Mouse (Mus musculus) neural tube, embryonic 13.5 days (tissue): Measurements from ENCODE around the gene Trim25. TPM values are rescaled to one million over a fixed set of nuclear protein-coding genes. Genes with fewer than 3 reads are reported as not detected.
"Not testable (repeated sequence)": the region's sequence is repeated elsewhere in the genome, so short reads cannot be mapped to it uniquely, and the experiment has no call there.

Experiments
- ATAC-seq: fragments of 200-750 bp; cut with Nextera tagmentation; 2 replicates; pipeline ENCODE4 v1.8.0; 2017; ENCODE audit warnings: low read depth, mild to moderate bottlenecking, moderate TSS enrichment, moderate library complexity
- H3K27ac ChIP-seq: fragments of 300-500 bp; sonication (generic); replicated peaks from 2 replicates; pipeline ENCODE4 v1.5.1; 2015; ENCODE audit warnings: moderate library complexity, mild to moderate bottlenecking, inconsistent platforms
- H3K27me3 ChIP-seq: fragments of 300-500 bp; sonication (generic); 2 replicates; pipeline ENCODE4 v1.6.1; 2015; ENCODE audit warnings: mild to moderate bottlenecking, inconsistent platforms
- H3K36me3 ChIP-seq: fragments of 300-500 bp; sonication (generic); 2 replicates; pipeline ENCODE4 v1.6.1; 2015; ENCODE audit warnings: mild to moderate bottlenecking, inconsistent platforms
- H3K4me1 ChIP-seq: fragments of 300-500 bp; sonication (generic); replicated peaks from 2 replicates; pipeline ENCODE4 v1.6.1; 2015; ENCODE audit warnings: inconsistent platforms
- H3K4me2 ChIP-seq: fragments of 300-500 bp; sonication (generic); 2 replicates; pipeline ENCODE4 v1.6.1; 2015; ENCODE audit warnings: inconsistent platforms, mild to moderate bottlenecking, moderate library complexity
- H3K4me3 ChIP-seq: fragments of 300-500 bp; sonication (generic); 2 replicates; pipeline ENCODE4 v1.5.1; 2015; ENCODE audit warnings: mild to moderate bottlenecking, inconsistent platforms
- H3K9ac ChIP-seq: fragments of 300-500 bp; sonication (generic); 2 replicates; pipeline ENCODE4 v1.6.1; 2015; ENCODE audit warnings: moderate library complexity, mild to moderate bottlenecking, inconsistent platforms
- H3K9me3 ChIP-seq: fragments of 300-500 bp; sonication (generic); 2 replicates; pipeline ENCODE4 v1.6.1; 2016; ENCODE audit warnings: inconsistent platforms
- WGBS: fragments of 180-500 bp; shearing (Covaris S2); methylation state at CpG from one replicate; pipeline ENCODE4 v1.1.7; 2015; 5-methylcytosine and 5-hydroxymethylcytosine counted together
- polyA plus RNA-seq: library from polyadenylated mRNA; unstranded; fragments of >200 nt; fragmentation: Nextera tagmentation; extraction: Ambion mirVana; gene quantifications from 2 replicates; pipeline ENCODE4 v1.2.1, GENCODE M21; 2015

The Trim25 gene
- polyA plus RNA-seq, 1 experiment from 2014 or later, result 5.0 TPM

- no peak for ATAC-seq
- no peaks in the 10 kb centered on the region for H3K9me3 ChIP-seq
- H3K27me3 ChIP-seq, result no peaks in the 10 kb centered on the region
- H3K4me1 ChIP-seq, result no peaks in the 10 kb centered on the region
- H3K4me3 ChIP-seq, result no peak overlapping the region
- no peak overlapping the region for H3K27ac ChIP-seq
- no peak overlapping the region for H3K9ac ChIP-seq
- 77% methylated on average over 6 of the region's 6 CpGs for WGBS
- H3K4me2 ChIP-seq, result no peak overlapping the region
- peaks cover 6% of the 10 kb centered on the region; the same call in 1 of the 2 replicates for H3K36me3 ChIP-seq
Observed at GRCm38 (mm10) chr11:89030552-89030951, 31.4 kb downstream of the Trim25 start.

DNA sequence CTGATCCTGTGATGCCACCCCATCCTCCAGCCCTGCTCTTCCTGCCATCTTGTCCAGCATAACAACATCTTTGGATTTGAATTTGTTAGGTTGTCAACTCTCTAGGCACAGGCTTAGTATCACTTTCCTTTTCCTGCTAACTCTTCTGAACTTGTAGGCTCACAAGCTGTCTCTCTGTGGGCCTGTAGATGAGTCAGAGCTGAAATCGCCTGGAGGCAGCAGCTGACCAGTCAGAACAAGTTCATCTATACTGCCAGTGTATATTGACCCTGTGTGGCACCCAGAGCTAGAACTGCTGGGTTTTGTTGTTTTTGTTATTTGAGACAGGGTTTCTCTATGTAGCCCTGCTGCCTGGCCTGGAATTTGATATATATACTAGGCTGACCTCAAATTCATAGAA is 32.0 kb downstream of the Trim25 start:
- Histone ChIP-seq H3K4me2 (no peak overlapping the region), H3K27me3 (no peaks in the 10 kb centered on the region), H3K36me3 (peaks cover 6% of the 10 kb centered on the region; the same call in 1 of the 2 replicates), H3K27ac (no peak overlapping the region), H3K9me3 (no peaks in the 10 kb centered on the region), H3K9ac (no peak overlapping the region), H3K4me1 (no peaks in the 10 kb centered on the region), H3K4me3 (no peak overlapping the region)
- ATAC-seq, result no peak
- 73% methylated on average over 1 of the region's 1 CpGs for WGBS

GRCm38 (mm10) chr11:89034592-89034991 is 35.4 kb downstream of the Trim25 start:
- Histone ChIP-seq H3K36me3 (peaks cover 31% of the 10 kb centered on the region), H3K4me1 (no peaks in the 10 kb centered on the region), H3K4me2 (no peak overlapping the region), H3K9ac (no peak overlapping the region), H3K4me3 (no peak overlapping the region), H3K27me3 (no peaks in the 10 kb centered on the region), H3K9me3 (no peaks in the 10 kb centered on the region), H3K27ac (no peak overlapping the region)
- no peak for ATAC-seq

DNA sequence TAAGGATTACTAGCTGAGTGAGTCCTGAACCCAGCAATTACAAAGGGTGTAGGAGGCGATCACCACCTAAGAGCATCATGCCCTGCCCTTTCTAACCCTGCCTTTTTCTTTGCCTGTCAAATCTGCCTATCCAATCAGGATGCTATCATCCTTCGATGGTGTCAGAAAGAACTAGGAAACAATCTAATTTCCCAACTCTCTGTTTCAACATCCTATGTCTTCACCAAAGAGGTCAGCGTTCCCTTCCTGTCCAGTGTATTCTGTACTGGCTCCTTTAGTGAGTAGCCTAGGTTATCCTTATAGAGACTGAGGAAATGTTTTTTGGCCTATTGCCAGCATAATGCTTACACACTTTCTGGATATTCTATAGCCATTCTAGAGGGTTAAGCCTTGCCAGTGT is 36.4 kb downstream of the Trim25 start:
- H3K27me3 ChIP-seq, result no peaks in the 10 kb centered on the region
- H3K27ac ChIP-seq, result no peak overlapping the region
- 86% methylated on average over 3 of the region's 3 CpGs for WGBS

GRCm38 (mm10) chr11:89038496-89038895 is 39.3 kb downstream of the Trim25 start:
- WGBS, result 88% methylated on average over 6 of the region's 6 CpGs
- no peaks in the 10 kb centered on the region for H3K4me1 ChIP-seq
- H3K9me3 ChIP-seq, result no peaks in the 10 kb centered on the region
- no peak overlapping the region for H3K27ac ChIP-seq
- H3K9ac ChIP-seq, result no peak overlapping the region
- H3K36me3 ChIP-seq, result peaks cover 67% of the 10 kb centered on the region
- no peak overlapping the region for H3K4me3 ChIP-seq
- no peak for ATAC-seq
- H3K4me2 ChIP-seq, result no peak overlapping the region
- H3K27me3 ChIP-seq, result no peaks in the 10 kb centered on the region

More for the DNA sequence above, 36.4 kb downstream of the Trim25 start:
- H3K4me1 ChIP-seq, result no peaks in the 10 kb centered on the region
- H3K4me3 ChIP-seq, result no peak overlapping the region
- no peaks in the 10 kb centered on the region for H3K9me3 ChIP-seq
- no peak overlapping the region for H3K4me2 ChIP-seq
- no peak for ATAC-seq
- peaks cover 40% of the 10 kb centered on the region for H3K36me3 ChIP-seq
- no peak overlapping the region for H3K9ac ChIP-seq

DNA sequence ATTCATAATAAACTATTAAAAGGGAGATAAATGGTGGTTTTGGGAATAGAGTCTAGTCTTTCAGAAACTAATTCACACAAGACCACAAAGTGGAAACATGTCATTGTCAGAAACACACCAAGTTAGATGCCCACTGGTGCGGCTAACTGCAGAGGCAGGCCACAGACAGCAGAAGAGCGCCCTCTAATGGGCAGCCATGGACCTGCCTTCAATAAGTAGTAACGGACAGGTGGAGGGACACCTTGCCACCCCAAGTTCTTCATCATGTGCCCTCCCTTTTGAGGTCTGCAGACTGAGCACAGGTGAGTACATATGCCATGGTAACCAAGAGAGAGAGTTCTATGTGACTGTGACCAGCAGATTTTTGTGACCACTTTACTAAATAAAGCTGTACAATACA is 40.1 kb downstream of the Trim25 start:
- no peaks in the 10 kb centered on the region for H3K9me3 ChIP-seq
- H3K9ac ChIP-seq, result no peak overlapping the region
- peaks cover 71% of the 10 kb centered on the region for H3K36me3 ChIP-seq
- no peak overlapping the region for H3K27ac ChIP-seq
- H3K4me3 ChIP-seq, result no peak overlapping the region
- WGBS, result 34% methylated on average over 3 of the region's 3 CpGs
- no peaks in the 10 kb centered on the region for H3K4me1 ChIP-seq
- H3K4me2 ChIP-seq, result no peak overlapping the region
- no peak for ATAC-seq
- no peaks in the 10 kb centered on the region for H3K27me3 ChIP-seq

GRCm38 (mm10) chr11:89041073-89041472 is 41.9 kb downstream of the Trim25 start:
- peaks cover 85% of the 10 kb centered on the region for H3K36me3 ChIP-seq
- WGBS, result 94% methylated on average over 6 of the region's 7 CpGs

GRCm38 (mm10) chr11:89043046-89043445 is 43.9 kb downstream of the Trim25 start:
- no peaks in the 10 kb centered on the region for H3K4me1 ChIP-seq
- ATAC-seq, result no peak
- H3K27me3 ChIP-seq, result no peaks in the 10 kb centered on the region
- H3K36me3 ChIP-seq, result peaks cover 87% of the 10 kb centered on the region
- 92% methylated on average over 7 of the region's 7 CpGs for WGBS
- no peak overlapping the region for H3K4me3 ChIP-seq
- H3K9ac ChIP-seq, result no peak overlapping the region
- H3K27ac ChIP-seq, result no peak overlapping the region
- no peak overlapping the region for H3K4me2 ChIP-seq
- no peaks in the 10 kb centered on the region for H3K9me3 ChIP-seq

More at GRCm38 (mm10) chr11:89041073-89041472, 41.9 kb downstream of the Trim25 start:
- not testable (repeated sequence) for H3K9me3 ChIP-seq, H3K4me2 ChIP-seq, H3K4me3 ChIP-seq, H3K9ac ChIP-seq, H3K4me1 ChIP-seq, H3K27ac ChIP-seq, ATAC-seq, H3K27me3 ChIP-seq

- 98% methylated on average over 3 of the region's 3 CpGs for WGBS
- not testable (repeated sequence) for H3K9ac ChIP-seq, H3K4me2 ChIP-seq, H3K4me1 ChIP-seq, H3K27me3 ChIP-seq, ATAC-seq, H3K27ac ChIP-seq, H3K4me3 ChIP-seq, H3K9me3 ChIP-seq
- H3K36me3 ChIP-seq, result peaks cover 87% of the 10 kb centered on the region
Observed at GRCm38 (mm10) chr11:89045501-89045900, 46.3 kb downstream of the Trim25 start.

DNA sequence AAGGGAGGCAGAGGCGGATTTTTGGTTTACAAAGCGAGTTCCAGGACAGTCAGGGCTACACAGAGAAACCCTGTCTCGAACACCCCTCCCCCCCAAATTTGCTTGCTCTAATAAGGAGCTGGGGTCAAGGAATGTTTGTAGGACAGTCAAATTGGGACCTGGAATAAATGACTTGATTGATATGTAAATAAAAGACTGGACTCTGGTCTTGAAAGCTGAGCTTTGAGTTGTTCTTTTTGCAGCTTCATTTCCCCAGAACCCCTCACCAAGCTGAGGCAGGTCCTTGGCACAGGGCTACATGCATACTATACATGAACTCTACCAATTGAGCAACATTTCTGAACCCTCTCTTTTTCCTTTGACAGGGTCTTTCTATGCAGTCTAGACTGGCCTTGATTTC is 46.8 kb downstream of the Trim25 start:
- ATAC-seq, result no peak
- H3K4me1 ChIP-seq, result no peaks in the 10 kb centered on the region
- H3K27me3 ChIP-seq, result no peaks in the 10 kb centered on the region
- H3K27ac ChIP-seq, result no peak overlapping the region
- no peak overlapping the region for H3K9ac ChIP-seq
- 93% methylated on average over 3 of the region's 3 CpGs for WGBS
- no peaks in the 10 kb centered on the region for H3K9me3 ChIP-seq
- H3K36me3 ChIP-seq, result peaks cover 88% of the 10 kb centered on the region
- H3K4me3 ChIP-seq, result no peak overlapping the region
- H3K4me2 ChIP-seq, result no peak overlapping the region

GRCm38 (mm10) chr11:89051767-89052166 is 52.6 kb downstream of the Trim25 start:
- Histone ChIP-seq H3K4me2 (no peak overlapping the region), H3K9me3 (no peaks in the 10 kb centered on the region), H3K27ac (no peak overlapping the region), H3K27me3 (no peaks in the 10 kb centered on the region), H3K4me3 (no peak overlapping the region), H3K4me1 (peaks cover 11% of the 10 kb centered on the region), H3K36me3 (peaks cover 70% of the 10 kb centered on the region), H3K9ac (no peak overlapping the region)
- no peak for ATAC-seq
- WGBS, result 87% methylated on average over 6 of the region's 6 CpGs

- Histone ChIP-seq H3K4me2 (no peak overlapping the region), H3K9ac (no peak overlapping the region), H3K27me3 (no peaks in the 10 kb centered on the region), H3K36me3 (peaks cover 33% of the 10 kb centered on the region), H3K4me1 (peaks cover 40% of the 10 kb centered on the region), H3K4me3 (no peak overlapping the region), H3K9me3 (no peaks in the 10 kb centered on the region), H3K27ac (no peak overlapping the region)
- no peak for ATAC-seq
- 84% methylated on average over 13 of the region's 13 CpGs for WGBS
Observed at GRCm38 (mm10) chr11:89055931-89056690, 56.9 kb downstream of the Trim25 start.
